Mouse (Mus musculus) adipose tissue, adult 10 weeks (tissue): ENCODE results near the gene Pappa. TPM values are rescaled to one million over a fixed set of nuclear protein-coding genes. Genes with fewer than 3 reads are reported as not detected.

Experiments
- polyA plus RNA-seq: library from polyadenylated mRNA; stranded (reverse); fragments of 350-450 nt; fragmentation: Illumina TruSeq; extraction: RNeasy Lipid Tissue Mini Kit (QIAGEN cat#74804); gene quantifications from one replicate; pipeline ENCODE4 v1.2.3, GENCODE M21; 2014; ENCODE audit warnings: low read depth, low replicate concordance

Pappa gene
- 0.50 TPM for polyA plus RNA-seq

GRCm38 (mm10) chr4:65123741-65124224, at the start of gene Pappa:
Gene Pappa, plus strand, starts transcription at chr4:65124174.

